Mouse (Mus musculus): ENCODE measurements around the gene Shank2. TPM values are rescaled to one million over a fixed set of nuclear protein-coding genes. Genes with fewer than 3 reads are reported as not detected.

Shank2 gene
- polyA plus RNA-seq, 1 experiment from 2014 or later: 2.6 TPM

- Histone ChIP-seq H3K4me1 (no peaks in the 10 kb centered on the region), H3K27me3 (no peaks in the 10 kb centered on the region), H3K27ac (no peak overlapping the region), H3K9ac (no peak overlapping the region), H3K4me3 (replicated peaks) (no peak overlapping the region), H3K4me2 (no peak overlapping the region), H3K36me3 (no peaks in the 10 kb centered on the region), H3K9me3 (replicated peaks) (no peaks in the 10 kb centered on the region)
- no peak for ATAC-seq (replicated peaks; ENCODE audit: low FRiP score)
- WGBS: 84% methylated on average over 3 of the region's 3 CpGs
Observed at GRCm38 (mm10) chr7:144293611-144294010, 291.9 kb downstream of the Shank2 start.

GRCm38 (mm10) chr7:144294239-144295200 is 292.8 kb downstream of the Shank2 start:
- no peak overlapping the region for H3K9ac ChIP-seq
- 40% methylated on average over 13 of the region's 13 CpGs for WGBS
- no peak overlapping the region for H3K4me3 ChIP-seq (replicated peaks)
- no peak overlapping the region for H3K27ac ChIP-seq
- H3K9me3 ChIP-seq (replicated peaks): no peaks in the 10 kb centered on the region
- no peaks in the 10 kb centered on the region for H3K4me1 ChIP-seq
- H3K4me2 ChIP-seq: no peak overlapping the region
- no peaks in the 10 kb centered on the region for H3K27me3 ChIP-seq
- H3K36me3 ChIP-seq: no peaks in the 10 kb centered on the region
- ATAC-seq (replicated peaks; ENCODE audit: low FRiP score): no peak

GRCm38 (mm10) chr7:144299351-144299750 is 297.6 kb downstream of the Shank2 start:
- WGBS: 82% methylated on average over 2 of the region's 2 CpGs
- ATAC-seq (replicated peaks; ENCODE audit: low FRiP score): no peak
- Histone ChIP-seq H3K4me1 (no peaks in the 10 kb centered on the region), H3K27ac (no peak overlapping the region), H3K9ac (no peak overlapping the region), H3K9me3 (replicated peaks) (no peaks in the 10 kb centered on the region), H3K4me2 (no peak overlapping the region), H3K27me3 (no peaks in the 10 kb centered on the region), H3K4me3 (replicated peaks) (no peak overlapping the region), H3K36me3 (no peaks in the 10 kb centered on the region)

- Histone ChIP-seq H3K4me3 (replicated peaks) (no peak overlapping the region), H3K4me1 (no peaks in the 10 kb centered on the region), H3K36me3 (no peaks in the 10 kb centered on the region), H3K4me2 (no peak overlapping the region), H3K27me3 (no peaks in the 10 kb centered on the region), H3K9ac (no peak overlapping the region), H3K9me3 (replicated peaks) (no peaks in the 10 kb centered on the region), H3K27ac (no peak overlapping the region)
- ATAC-seq (replicated peaks; ENCODE audit: low FRiP score): no peak
- WGBS: 80% methylated on average over 4 of the region's 4 CpGs
Observed at GRCm38 (mm10) chr7:144301646-144302045, 299.9 kb downstream of the Shank2 start.

- ATAC-seq (replicated peaks; ENCODE audit: low FRiP score): no peak
- WGBS: 40% methylated on average over 5 of the region's 5 CpGs
Observed at GRCm38 (mm10) chr7:144302498-144302897, 300.8 kb downstream of the Shank2 start.

GRCm38 (mm10) chr7:144307853-144308409 is 306.2 kb downstream of the Shank2 start:
- Histone ChIP-seq H3K27me3 (no peaks in the 10 kb centered on the region), H3K4me2 (no peak overlapping the region), H3K9me3 (replicated peaks) (no peaks in the 10 kb centered on the region), H3K27ac (no peak overlapping the region), H3K36me3 (no peaks in the 10 kb centered on the region), H3K4me1 (no peaks in the 10 kb centered on the region), H3K9ac (no peak overlapping the region), H3K4me3 (replicated peaks) (no peak overlapping the region)
- ATAC-seq (replicated peaks; ENCODE audit: low FRiP score): no peak
- 80% methylated on average over 10 of the region's 10 CpGs for WGBS

More at GRCm38 (mm10) chr7:144302498-144302897, 300.8 kb downstream of the Shank2 start:
- no peak overlapping the region for H3K9ac ChIP-seq
- H3K27me3 ChIP-seq: no peaks in the 10 kb centered on the region
- no peaks in the 10 kb centered on the region for H3K4me1 ChIP-seq
- no peak overlapping the region for H3K27ac ChIP-seq
- no peak overlapping the region for H3K4me2 ChIP-seq
- H3K36me3 ChIP-seq: no peaks in the 10 kb centered on the region
- no peaks in the 10 kb centered on the region for H3K9me3 ChIP-seq (replicated peaks)
- no peak overlapping the region for H3K4me3 ChIP-seq (replicated peaks)

GRCm38 (mm10) chr7:144314438-144315105 is 312.8 kb downstream of the Shank2 start:
- no peak overlapping the region for H3K27ac ChIP-seq
- H3K9me3 ChIP-seq (replicated peaks): no peaks in the 10 kb centered on the region
- no peak overlapping the region for H3K4me2 ChIP-seq
- no peaks in the 10 kb centered on the region for H3K36me3 ChIP-seq
- H3K9ac ChIP-seq: no peak overlapping the region
- no peaks in the 10 kb centered on the region for H3K4me1 ChIP-seq
- no peaks in the 10 kb centered on the region for H3K27me3 ChIP-seq
- no peak for ATAC-seq (replicated peaks; ENCODE audit: low FRiP score)
- 88% methylated on average over 11 of the region's 11 CpGs for WGBS
- no peak overlapping the region for H3K4me3 ChIP-seq (replicated peaks)

- Histone ChIP-seq H3K4me3 (replicated peaks) (no peak overlapping the region), H3K36me3 (no peaks in the 10 kb centered on the region), H3K9me3 (replicated peaks) (no peaks in the 10 kb centered on the region), H3K9ac (no peak overlapping the region), H3K4me2 (no peak overlapping the region), H3K4me1 (no peaks in the 10 kb centered on the region), H3K27me3 (no peaks in the 10 kb centered on the region), H3K27ac (no peak overlapping the region)
- WGBS: 89% methylated on average over 6 of the region's 6 CpGs
- no peak for ATAC-seq (replicated peaks; ENCODE audit: low FRiP score)
Observed at GRCm38 (mm10) chr7:144316224-144316623, 314.5 kb downstream of the Shank2 start.

- Histone ChIP-seq H3K36me3 (no peaks in the 10 kb centered on the region), H3K9me3 (replicated peaks) (no peaks in the 10 kb centered on the region), H3K4me2 (no peak overlapping the region), H3K9ac (no peak overlapping the region), H3K4me3 (replicated peaks) (no peak overlapping the region), H3K4me1 (no peaks in the 10 kb centered on the region), H3K27ac (no peak overlapping the region), H3K27me3 (no peaks in the 10 kb centered on the region)
- 44% methylated on average over 10 of the region's 10 CpGs for WGBS
- ATAC-seq (replicated peaks; ENCODE audit: low FRiP score): no peak
Observed at GRCm38 (mm10) chr7:144316797-144317196, 315.1 kb downstream of the Shank2 start.

- Histone ChIP-seq H3K4me1 (no peaks in the 10 kb centered on the region), H3K27ac (no peak overlapping the region), H3K9me3 (replicated peaks) (no peaks in the 10 kb centered on the region), H3K27me3 (no peaks in the 10 kb centered on the region), H3K36me3 (no peaks in the 10 kb centered on the region), H3K4me2 (no peak overlapping the region), H3K9ac (no peak overlapping the region), H3K4me3 (replicated peaks) (no peak overlapping the region)
- no peak for ATAC-seq (replicated peaks; ENCODE audit: low FRiP score)
- 92% methylated on average over 2 of the region's 2 CpGs for WGBS
Observed at GRCm38 (mm10) chr7:144324077-144324476, 322.3 kb downstream of the Shank2 start.

GRCm38 (mm10) chr7:144324861-144325260 is 323.1 kb downstream of the Shank2 start:
- H3K27ac ChIP-seq: no peak overlapping the region
- no peak for ATAC-seq (replicated peaks; ENCODE audit: low FRiP score)
- H3K9me3 ChIP-seq (replicated peaks): no peaks in the 10 kb centered on the region
- 85% methylated on average over 6 of the region's 6 CpGs for WGBS
- H3K9ac ChIP-seq: no peak overlapping the region
- no peak overlapping the region for H3K4me2 ChIP-seq
- H3K4me3 ChIP-seq (replicated peaks): no peak overlapping the region
- no peaks in the 10 kb centered on the region for H3K27me3 ChIP-seq
- H3K36me3 ChIP-seq: no peaks in the 10 kb centered on the region
- H3K4me1 ChIP-seq: no peaks in the 10 kb centered on the region

- Histone ChIP-seq H3K4me3 (replicated peaks) (no peak overlapping the region), H3K4me2 (no peak overlapping the region), H3K4me1 (no peaks in the 10 kb centered on the region), H3K9me3 (replicated peaks) (no peaks in the 10 kb centered on the region), H3K27me3 (no peaks in the 10 kb centered on the region), H3K36me3 (no peaks in the 10 kb centered on the region), H3K9ac (no peak overlapping the region), H3K27ac (no peak overlapping the region)
- no peak for ATAC-seq (replicated peaks; ENCODE audit: low FRiP score)
- WGBS: 94% methylated on average over 10 of the region's 10 CpGs
Observed at GRCm38 (mm10) chr7:144325603-144326002, 323.9 kb downstream of the Shank2 start.

Measured in kidney, embryonic 15.5 days (tissue).